Mouse (Mus musculus) cerebellum, postnatal 14 days (tissue): ENCODE results near the gene Trmo.

ENCODE experiments used
- DNase-seq, 2 experiments: peaks; one replicate each; pipeline ENCODE4 v3.0.0; 2021; ENCODE audit warnings: mixed read lengths in 2 of 2

Gene Trmo

DNA sequence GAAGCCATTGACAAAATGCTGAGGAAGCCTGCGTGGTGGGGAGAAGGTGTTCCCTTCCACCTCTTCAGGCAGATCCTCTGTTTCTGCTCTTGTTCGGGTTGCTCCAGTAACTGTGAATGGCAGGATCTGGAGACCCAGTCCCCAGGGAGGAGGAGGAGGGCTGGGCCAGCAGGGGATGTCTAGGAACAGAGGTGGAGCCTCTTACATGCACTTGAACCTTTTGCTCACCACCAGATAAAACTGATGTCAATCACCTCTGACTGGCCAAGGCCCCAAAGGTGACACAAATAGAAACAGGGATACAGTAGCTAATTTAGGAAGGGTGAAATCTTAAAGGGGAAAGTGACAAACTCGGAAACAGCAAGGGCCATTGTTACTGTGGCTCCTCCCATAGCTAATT is 51.2 kb downstream of the Trmo start:
- no peak for DNase-seq

GRCm38 (mm10) chr4:46335846-46336245 is 53.4 kb downstream of the Trmo start:
- no peak for DNase-seq

DNA sequence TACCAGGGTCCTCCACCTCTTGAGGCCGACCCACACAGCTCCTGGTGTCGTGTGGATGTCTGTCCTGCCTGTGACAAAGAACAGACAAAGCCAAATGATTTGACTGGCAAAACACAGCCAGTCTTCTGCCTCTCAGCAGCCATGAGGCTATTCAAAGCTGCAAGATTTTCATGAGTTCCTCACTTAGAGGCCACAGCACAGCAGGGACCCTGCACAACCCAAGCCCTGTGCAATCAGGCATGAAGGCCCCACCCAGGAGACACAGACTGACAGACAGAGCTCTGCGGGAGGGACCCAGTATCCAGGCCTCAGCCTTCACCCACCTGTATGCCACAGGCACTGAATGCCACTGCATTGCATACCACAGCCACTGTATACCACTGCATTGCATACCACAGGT is 60.3 kb downstream of the Trmo start:
- DNase-seq = no peak
